Mouse (Mus musculus) forebrain, embryonic 11.5 days (tissue): ENCODE data around the gene Wdr92. TPM values are rescaled to one million over a fixed set of nuclear protein-coding genes. Genes with fewer than 3 reads are reported as not detected.
A peak's percentile ranks its signal among the peaks of the same experiment; 100 is the strongest.

Source experiments
- ATAC-seq: fragments of 200-750 bp; cut with Nextera tagmentation; replicated peaks from 2 replicates; pipeline ENCODE4 v1.8.0; 2017; ENCODE audit warnings: moderate TSS enrichment; ENCODE audit not compliant: low FRiP score
- DNase-seq: peaks from one replicate; pipeline ENCODE4 v3.0.0-alpha.2; 2017; ENCODE audit warnings: low spot score
- H3K27ac ChIP-seq: fragments of 300-500 bp; sonication (generic); 2 replicates; pipeline ENCODE4 v1.5.1; 2014; ENCODE audit warnings: low read depth, low read length
- H3K27me3 ChIP-seq: fragments of 300-500 bp; sonication (generic); 2 replicates; pipeline ENCODE4 v1.6.1; 2014; ENCODE audit warnings: mild to moderate bottlenecking, low read length, mixed read lengths; ENCODE audit not compliant: control insufficient read depth, insufficient read depth
- H3K36me3 ChIP-seq: fragments of 300-500 bp; sonication (generic); 2 replicates; pipeline ENCODE4 v1.6.1; 2014; ENCODE audit warnings: mild to moderate bottlenecking, low read length, moderate library complexity, mixed read lengths; ENCODE audit not compliant: control insufficient read depth, insufficient read depth
- H3K4me1 ChIP-seq: fragments of 300-500 bp; sonication (generic); replicated peaks from 2 replicates; pipeline ENCODE4 v1.6.1; 2014; ENCODE audit warnings: low read length, mixed read lengths; ENCODE audit not compliant: control insufficient read depth, insufficient read depth
- H3K4me2 ChIP-seq: fragments of 300-500 bp; sonication (generic); 2 replicates; pipeline ENCODE4 v1.6.1; 2014; ENCODE audit warnings: low read depth, mild to moderate bottlenecking, low read length, moderate library complexity, mixed read lengths; ENCODE audit not compliant: severe bottlenecking
- H3K4me3 ChIP-seq: fragments of 300-500 bp; sonication (generic); 2 replicates; pipeline ENCODE4 v1.5.1; 2014; ENCODE audit warnings: low read depth, low read length
- H3K9ac ChIP-seq: fragments of 300-500 bp; sonication (generic); 2 replicates; pipeline ENCODE4 v1.6.1; 2014; ENCODE audit warnings: low read length
- H3K9me3 ChIP-seq: fragments of 300-500 bp; sonication (generic); 2 replicates; pipeline ENCODE4 v1.6.1; 2016; ENCODE audit warnings: low read length, mixed read lengths; ENCODE audit not compliant: control insufficient read depth
- WGBS: fragments of 180-500 bp; shearing (Covaris S2); extraction: QIAGEN DNeasy Blood & Tissue Kit; methylation state at CpG from one replicate; pipeline ENCODE4 v1.1.7; 2014; 5-methylcytosine and 5-hydroxymethylcytosine counted together
- polyA plus RNA-seq: library from polyadenylated mRNA; unstranded; fragments of >200 nt; fragmentation: Nextera tagmentation; extraction: Ambion mirVana; gene quantifications from 2 replicates; pipeline ENCODE4 v1.2.1, GENCODE M21; 2014

Wdr92 gene
- polyA plus RNA-seq, 1 experiment from 2014 or later: 26.0 TPM

- no peaks in the 10 kb centered on the region for H3K4me1 ChIP-seq
- no peak for DNase-seq
- no peak overlapping the region for H3K4me2 ChIP-seq
- H3K9ac ChIP-seq: no peak overlapping the region
- no peak overlapping the region for H3K27ac ChIP-seq
- H3K4me3 ChIP-seq: no peak overlapping the region
- 94% methylated on average over 5 of the region's 5 CpGs for WGBS
- ATAC-seq: no peak
- H3K9me3 ChIP-seq: no peaks in the 10 kb centered on the region
- no peaks in the 10 kb centered on the region for H3K27me3 ChIP-seq
- peaks cover 3% of the 10 kb centered on the region; the same call in 1 of the 2 replicates for H3K36me3 ChIP-seq
Measured at GRCm38 (mm10) chr11:17199170-17199569, 17.3 kb downstream of the Wdr92 start.

GRCm38 (mm10) chr11:17199840-17200501 is 18.1 kb downstream of the Wdr92 start:
- Histone ChIP-seq H3K27ac (no peak overlapping the region), H3K9me3 (no peaks in the 10 kb centered on the region), H3K9ac (no peak overlapping the region), H3K4me3 (no peak overlapping the region), H3K27me3 (no peaks in the 10 kb centered on the region), H3K36me3 (peaks cover 3% of the 10 kb centered on the region; the same call in 1 of the 2 replicates), H3K4me2 (no peak overlapping the region), H3K4me1 (no peaks in the 10 kb centered on the region)
- 89% methylated on average over 3 of the region's 3 CpGs for WGBS
- ATAC-seq: no peak
- DNase-seq: no peak

DNA sequence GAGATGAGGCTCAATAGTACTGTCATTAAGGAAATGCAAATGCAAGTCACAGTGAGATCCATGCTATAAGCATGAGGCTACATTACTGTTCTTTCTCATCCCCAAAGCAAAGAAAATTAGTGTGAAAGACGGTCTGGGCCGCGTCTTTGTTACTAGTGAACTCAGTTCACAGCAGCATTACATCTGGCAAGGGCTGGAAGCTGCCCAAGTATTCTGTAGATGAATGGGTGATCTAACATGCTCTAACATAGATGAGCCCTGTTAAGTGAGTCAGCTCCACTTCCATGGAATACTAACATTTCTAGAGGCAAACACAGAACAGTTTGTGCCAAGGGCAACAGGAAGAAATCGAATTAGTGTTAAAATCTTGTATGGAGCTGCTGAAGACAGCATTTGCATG is 19.0 kb downstream of the Wdr92 start:
- Histone ChIP-seq H3K4me2 (no peak overlapping the region), H3K9ac (no peak overlapping the region), H3K4me3 (no peak overlapping the region), H3K27me3 (no peaks in the 10 kb centered on the region), H3K4me1 (no peaks in the 10 kb centered on the region), H3K27ac (no peak overlapping the region), H3K9me3 (no peaks in the 10 kb centered on the region), H3K36me3 (peaks cover 3% of the 10 kb centered on the region; the same call in 1 of the 2 replicates)
- no peak for ATAC-seq
- 93% methylated on average over 4 of the region's 4 CpGs for WGBS
- no peak for DNase-seq

DNA sequence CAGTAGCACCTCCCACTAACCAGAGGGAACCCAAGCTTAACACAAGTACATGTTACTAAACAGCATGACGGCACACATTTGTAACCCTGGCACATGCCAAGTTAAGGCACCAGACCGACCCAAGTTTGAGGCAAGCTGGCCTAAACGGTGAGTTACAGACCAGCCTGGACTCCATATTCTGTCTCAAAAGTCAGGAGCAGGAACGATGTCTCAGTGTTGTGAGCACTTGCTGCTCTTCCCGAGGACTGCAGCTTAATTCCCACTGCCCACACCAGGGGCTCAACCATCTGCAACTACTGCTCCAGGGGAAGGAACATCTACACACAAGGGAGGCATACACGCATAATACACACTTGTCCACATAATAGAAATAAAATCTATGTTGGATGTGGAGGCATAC is 20.6 kb downstream of the Wdr92 start:
- 91% methylated on average over 6 of the region's 6 CpGs for WGBS
- Histone ChIP-seq H3K27ac (no peak overlapping the region), H3K4me3 (no peak overlapping the region), H3K9me3 (no peaks in the 10 kb centered on the region), H3K4me2 (no peak overlapping the region), H3K4me1 (no peaks in the 10 kb centered on the region), H3K27me3 (no peaks in the 10 kb centered on the region), H3K9ac (no peak overlapping the region), H3K36me3 (no peaks in the 10 kb centered on the region)
- DNase-seq: no peak
- ATAC-seq: no peak

GRCm38 (mm10) chr11:17211258-17212140 is 29.6 kb downstream of the Wdr92 start, which contains the start of gene Pno1:
Gene Pno1, minus strand, starts transcription at chr11:17211568.
- ATAC-seq: peak; percentile 99
- H3K4me2 ChIP-seq: peak within 1 kb of the TSS; percentile 75
- no peaks in the 10 kb centered on the region; the same call in 1 of the 2 replicates for H3K4me1 ChIP-seq
- H3K27ac ChIP-seq: peak within 1 kb of the TSS; percentile 68
- H3K9ac ChIP-seq: peak within 1 kb of the TSS; percentile 85
- WGBS: under 1% methylated on average over 65 of the region's 65 CpGs
- H3K27me3 ChIP-seq: no peaks in the 10 kb centered on the region
- no peaks in the 10 kb centered on the region; the same call in 1 of the 2 replicates for H3K36me3 ChIP-seq
- H3K4me3 ChIP-seq: peak within 1 kb of the TSS; percentile 86
- peak; percentile 96 for DNase-seq
- no peaks in the 10 kb centered on the region for H3K9me3 ChIP-seq

GRCm38 (mm10) chr11:17212141-17212495 is 30.2 kb downstream of the Wdr92 start:
- H3K27ac ChIP-seq: no peak overlapping the region
- no peak for ATAC-seq
- no peaks in the 10 kb centered on the region for H3K27me3 ChIP-seq
- DNase-seq: no peak
- H3K4me1 ChIP-seq: no peaks in the 10 kb centered on the region; the same call in 1 of the 2 replicates
- H3K4me2 ChIP-seq: peak overlapping the region; percentile 75
- H3K9ac ChIP-seq: peak overlapping the region; percentile 85
- no peaks in the 10 kb centered on the region; the same call in 1 of the 2 replicates for H3K36me3 ChIP-seq
- peak overlapping the region; percentile 86 for H3K4me3 ChIP-seq
- 4% methylated on average over 10 of the region's 10 CpGs for WGBS
- no peaks in the 10 kb centered on the region for H3K9me3 ChIP-seq

DNA sequence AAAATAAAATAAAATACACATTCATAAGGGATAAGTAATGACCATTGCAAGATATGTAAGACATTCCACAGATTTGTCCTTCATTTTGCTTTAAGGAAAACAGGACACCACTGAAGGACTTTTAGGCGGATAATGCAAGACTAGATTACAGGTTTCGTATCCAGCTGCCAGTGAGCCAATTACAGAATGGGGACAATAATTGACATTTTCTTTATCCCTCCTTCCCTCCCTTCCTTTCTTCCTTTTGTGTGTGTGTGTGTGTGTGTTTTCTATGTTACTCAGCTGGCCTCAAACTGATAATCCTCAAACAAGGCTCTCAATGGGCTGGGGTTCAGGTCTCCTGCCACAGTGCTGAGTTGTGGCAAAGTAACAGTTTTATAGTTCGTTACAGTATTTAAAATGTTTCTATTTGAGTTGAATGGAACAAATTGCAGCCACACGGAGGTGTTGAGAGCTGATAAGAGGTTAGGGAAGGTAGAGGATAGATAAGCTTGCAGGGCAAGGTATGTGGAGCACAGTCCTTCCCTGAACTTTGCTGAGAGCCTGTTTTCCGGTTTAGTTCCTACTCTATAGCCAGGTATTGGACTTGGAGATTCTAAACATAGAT is 31.1 kb downstream of the Wdr92 start:
- Histone ChIP-seq H3K4me1 (no peaks in the 10 kb centered on the region; the same call in 1 of the 2 replicates), H3K4me2 (peak overlapping the region; percentile 9; the same call in 1 of the 2 replicates), H3K27me3 (no peaks in the 10 kb centered on the region), H3K4me3 (no peak overlapping the region), H3K9me3 (no peaks in the 10 kb centered on the region), H3K27ac (no peak overlapping the region), H3K9ac (no peak overlapping the region), H3K36me3 (no peaks in the 10 kb centered on the region)
- WGBS: 75% methylated on average over 5 of the region's 5 CpGs
- DNase-seq: no peak
- no peak for ATAC-seq

GRCm38 (mm10) chr11:17215475-17215874 is 33.6 kb downstream of the Wdr92 start:
- no peaks in the 10 kb centered on the region for H3K9me3 ChIP-seq
- H3K9ac ChIP-seq: no peak overlapping the region
- no peak for ATAC-seq
- H3K27me3 ChIP-seq: no peaks in the 10 kb centered on the region
- WGBS: 90% methylated on average over 3 of the region's 3 CpGs
- no peak overlapping the region for H3K4me3 ChIP-seq
- no peaks in the 10 kb centered on the region for H3K36me3 ChIP-seq
- no peak for DNase-seq
- no peaks in the 10 kb centered on the region; the same call in 1 of the 2 replicates for H3K4me1 ChIP-seq
- no peak overlapping the region for H3K4me2 ChIP-seq
- H3K27ac ChIP-seq: no peak overlapping the region
